Mouse (Mus musculus) bone marrow macrophage, adult 2 months (primary cell): ENCODE measurements around the gene Tmigd1. TPM values are rescaled to one million over a fixed set of nuclear protein-coding genes. Genes with fewer than 3 reads are reported as not detected.
A peak's percentile ranks its signal among the peaks of the same experiment; 100 is the strongest.
"Not testable (repeated sequence)": the region's sequence is repeated elsewhere in the genome, so short reads cannot be mapped to it uniquely, and the experiment has no call there.

Source experiments
- H3K27ac ChIP-seq: 2 replicates; pipeline ENCODE4 v1.5.1; 2012; ENCODE audit warnings: low read depth, low read length; ENCODE audit not compliant: insufficient read depth
- H3K4me1 ChIP-seq: 2 replicates; pipeline ENCODE4 v1.6.1; 2012; ENCODE audit warnings: low read length; ENCODE audit not compliant: control insufficient read depth, insufficient read depth
- H3K4me3 ChIP-seq: 2 replicates; pipeline ENCODE4 v1.5.1; 2012; ENCODE audit warnings: mild to moderate bottlenecking, low read length, moderate library complexity; ENCODE audit not compliant: insufficient read depth
- CTCF ChIP-seq: IDR thresholded peaks from 2 replicates; pipeline ENCODE4 v1.5.1; 2012; ENCODE audit warnings: low read depth, mild to moderate bottlenecking, low read length, moderate library complexity
- POLR2A ChIP-seq: IDR thresholded peaks from 2 replicates; pipeline ENCODE4 v1.6.1; 2012; ENCODE audit warnings: mild to moderate bottlenecking, low read depth, low read length, borderline replicate concordance
- polyA plus RNA-seq: library from polyadenylated mRNA; stranded (reverse); fragments of >200 nt; gene quantifications from 2 replicates; pipeline ENCODE4 v1.2.4, GENCODE M21; 2012; ENCODE audit not compliant: missing spikeins, insufficient read depth, insufficient read length

Tmigd1 gene
- polyA plus RNA-seq, 1 experiment, result not detected

DNA sequence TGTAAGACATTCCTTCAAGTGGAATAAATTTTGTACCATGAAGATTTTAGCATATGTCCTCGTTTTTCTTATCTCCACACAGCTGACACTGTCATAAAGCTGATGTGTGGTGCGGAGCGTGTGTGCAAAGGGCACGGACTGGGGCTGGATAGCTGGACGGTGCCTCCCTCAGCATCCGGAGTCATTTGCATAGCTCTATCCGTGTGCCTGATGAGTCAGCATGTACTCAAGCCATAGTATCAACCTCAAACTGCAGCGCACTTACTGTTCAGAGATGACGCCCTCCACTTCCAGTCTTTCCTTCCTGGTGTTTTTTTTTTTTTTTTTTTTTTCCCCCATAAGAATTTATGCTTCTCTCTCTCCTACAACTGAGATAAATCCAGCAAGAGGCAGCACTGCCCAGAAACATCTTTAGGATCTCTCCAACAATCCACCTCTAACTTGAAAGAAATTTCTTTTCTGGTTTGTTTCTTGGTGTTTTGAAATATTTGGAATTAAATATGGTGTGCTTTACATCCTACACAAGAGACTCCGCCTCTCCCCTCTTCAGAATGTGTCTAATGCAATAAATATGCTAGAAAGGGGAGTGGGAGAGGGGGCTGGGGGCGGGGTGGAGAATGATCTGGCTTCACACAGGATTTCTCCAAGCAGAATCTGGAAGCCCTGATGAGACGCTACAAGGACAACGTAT is 14.7 kb downstream of the Tmigd1 start:
- no peak overlapping the region for H3K27ac ChIP-seq
- no peak overlapping the region for H3K4me3 ChIP-seq
- H3K4me1 ChIP-seq, result peaks cover 9% of the 10 kb centered on the region; the same call in 1 of the 2 replicates
- TF ChIP-seq POLR2A, result no peak

- TF ChIP-seq POLR2A (no peak), CTCF (no peak)
- no peak overlapping the region for H3K27ac ChIP-seq
- no peak overlapping the region for H3K4me3 ChIP-seq
- H3K4me1 ChIP-seq, result peaks cover 9% of the 10 kb centered on the region; the same call in 1 of the 2 replicates
Measured at GRCm38 (mm10) chr11:76917230-76917548, 15.2 kb downstream of the Tmigd1 start.

- peaks cover 25% of the 10 kb centered on the region for H3K4me1 ChIP-seq
- H3K27ac ChIP-seq, result no peak overlapping the region
- no peak overlapping the region for H3K4me3 ChIP-seq
- no peak for TF ChIP-seq POLR2A
- TF ChIP-seq CTCF, result no peak
Measured at GRCm38 (mm10) chr11:76920607-76921006, 18.6 kb downstream of the Tmigd1 start.

DNA sequence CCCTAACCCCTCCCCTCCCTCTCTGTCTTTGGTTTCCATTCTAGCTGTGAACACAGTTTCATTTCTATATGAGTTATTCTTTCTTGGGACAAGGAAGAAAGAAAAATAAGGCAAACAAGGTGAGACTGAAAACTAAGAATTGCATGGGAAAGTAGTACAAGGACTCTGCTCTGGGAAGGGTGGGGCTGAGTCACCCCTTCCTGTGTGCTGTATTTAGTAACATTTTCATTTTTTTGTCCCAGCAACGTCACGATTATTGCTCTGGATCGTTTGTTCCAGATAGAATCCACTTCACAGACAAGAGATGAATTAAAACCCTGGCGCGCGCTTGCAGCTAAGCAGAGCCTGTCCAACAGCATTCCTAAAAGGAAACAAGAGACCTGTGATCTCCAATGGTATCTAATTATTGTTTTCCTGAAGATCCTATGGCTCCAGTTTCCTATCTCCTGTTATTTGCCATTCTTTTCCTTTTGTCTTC is 22.8 kb downstream of the Tmigd1 start, which contains the start of gene Blmh:
Gene Blmh (plus strand): TSS at position 51 of the 478 bp plus-strand sequence.
- TF ChIP-seq CTCF, result no peak
- TF ChIP-seq POLR2A, result no peak
- Histone ChIP-seq H3K4me1 (peaks cover 18% of the 10 kb centered on the region), H3K27ac (peak within 1 kb of the TSS; percentile 36), H3K4me3 (no peak within 1 kb of the TSS)

- H3K4me1 ChIP-seq, result peaks cover 14% of the 10 kb centered on the region
- H3K4me3 ChIP-seq, H3K27ac ChIP-seq: not testable (repeated sequence)
Measured at GRCm38 (mm10) chr11:76928586-76928985, 26.6 kb downstream of the Tmigd1 start.

DNA sequence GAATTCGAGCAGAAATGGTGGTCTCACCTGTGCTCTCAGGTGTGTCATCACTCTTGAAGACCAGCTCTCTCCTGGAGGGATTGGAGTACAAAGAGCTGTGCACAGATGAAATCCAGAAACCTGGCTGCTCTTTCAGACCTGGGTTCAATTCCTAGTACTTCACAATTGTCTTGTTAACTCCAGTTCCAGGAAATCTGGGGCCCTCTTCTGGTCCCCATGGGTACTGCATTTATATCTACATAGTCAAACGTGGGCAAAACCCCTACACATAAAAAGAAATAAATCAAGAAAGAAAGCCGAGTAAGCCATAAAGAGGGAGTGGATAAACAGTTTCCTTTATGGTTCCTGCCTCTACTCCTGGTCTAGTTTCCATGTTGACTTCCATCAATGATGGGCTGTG is 31.2 kb downstream of the Tmigd1 start:
- no peak for TF ChIP-seq POLR2A
- TF ChIP-seq CTCF, result no peak
- Histone ChIP-seq H3K27ac (no peak overlapping the region), H3K4me3 (no peak overlapping the region)

DNA sequence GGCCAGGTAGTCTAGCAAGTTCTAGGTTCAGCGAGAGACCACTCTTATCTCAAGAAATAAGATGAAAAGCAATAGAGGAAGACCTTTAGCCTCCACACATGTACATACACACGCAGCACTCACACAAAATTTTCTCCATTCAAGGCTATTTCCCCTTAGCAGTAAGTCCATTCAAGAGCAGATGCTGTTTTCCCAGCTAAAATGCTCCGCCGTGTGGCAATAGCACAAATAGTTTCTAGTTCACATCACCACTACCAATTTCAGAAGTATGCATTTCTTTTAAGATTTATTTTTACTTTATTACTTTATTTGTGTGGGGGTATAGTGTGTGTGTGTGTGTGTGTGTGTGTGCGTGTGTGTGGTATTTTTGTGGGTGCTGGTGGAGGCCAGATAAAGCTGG is 34.6 kb downstream of the Tmigd1 start:
- H3K4me1 ChIP-seq, result no peaks in the 10 kb centered on the region
- no peak overlapping the region for H3K4me3 ChIP-seq
- no peak overlapping the region for H3K27ac ChIP-seq
- no peak for TF ChIP-seq POLR2A
- no peak for TF ChIP-seq CTCF

More for the DNA sequence above, 31.2 kb downstream of the Tmigd1 start:
- no peaks in the 10 kb centered on the region for H3K4me1 ChIP-seq

DNA sequence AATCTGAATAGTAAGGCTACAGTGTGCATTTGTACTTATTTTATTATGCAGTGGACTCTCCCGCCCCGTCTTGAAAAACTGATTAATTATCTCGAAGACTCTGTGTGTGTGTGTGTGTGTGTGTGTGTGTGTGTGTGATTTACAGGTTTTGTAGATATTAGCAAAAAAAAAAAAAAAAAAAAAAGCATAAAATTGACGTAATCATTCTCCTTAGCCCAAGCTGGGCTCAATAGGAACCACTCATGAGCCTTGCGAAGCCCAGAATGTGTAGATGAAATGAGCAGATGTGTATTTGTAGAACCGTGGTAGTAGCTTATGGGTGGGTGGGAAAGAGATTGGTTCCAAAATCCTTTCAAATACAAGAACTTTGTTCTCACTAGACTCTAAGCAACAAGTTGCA is 42.9 kb downstream of the Tmigd1 start:
- Histone ChIP-seq H3K4me1 (peaks cover 10% of the 10 kb centered on the region), H3K27ac (peak overlapping the region; percentile 72), H3K4me3 (peak overlapping the region; percentile 97)
- TF ChIP-seq POLR2A (no peak), CTCF (no peak)

- Histone ChIP-seq H3K4me3 (peak overlapping the region; percentile 97), H3K27ac (peak overlapping the region; percentile 72), H3K4me1 (peaks cover 10% of the 10 kb centered on the region)
- TF ChIP-seq POLR2A (no peak), CTCF (no peak)
Measured at GRCm38 (mm10) chr11:76945386-76946202, 43.6 kb downstream of the Tmigd1 start.

DNA sequence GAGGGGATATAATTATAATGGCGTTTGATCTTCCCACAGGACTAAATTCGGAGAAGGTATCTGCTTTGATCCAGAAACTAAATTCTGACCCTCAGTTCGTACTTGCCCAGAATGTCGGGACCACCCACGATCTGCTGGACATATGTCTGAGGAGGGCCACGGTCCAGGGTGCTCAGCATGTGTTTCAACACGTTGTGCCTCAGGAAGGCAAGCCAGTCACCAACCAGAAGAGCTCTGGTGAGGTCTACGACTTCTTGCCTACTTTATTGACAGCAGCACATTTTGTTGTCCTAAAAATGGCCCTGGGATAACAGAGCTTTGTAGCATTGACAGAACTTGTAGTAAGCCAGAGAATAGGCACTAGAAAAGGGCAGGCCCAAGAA is 44.2 kb downstream of the Tmigd1 start:
- H3K27ac ChIP-seq, result peak overlapping the region; percentile 29; the same call in 1 of the 2 replicates

More for the DNA sequence above, 44.2 kb downstream of the Tmigd1 start:
- peaks cover 10% of the 10 kb centered on the region for H3K4me1 ChIP-seq
- TF ChIP-seq POLR2A (no peak), CTCF (no peak)
- peak overlapping the region; percentile 97 for H3K4me3 ChIP-seq
